Mouse (Mus musculus) MEL (cell line): ENCODE results near the gene Ubc. TPM values are rescaled to one million over a fixed set of nuclear protein-coding genes. Genes with fewer than 3 reads are reported as not detected.

ENCODE experiments used
- DNase-seq: peaks from one replicate; pipeline ENCODE4 v3.0.0; 2011; ENCODE audit warnings: low read depth, low spot score
- H3K27ac ChIP-seq: 2 replicates; pipeline ENCODE4 v1.5.1; 2012; ENCODE audit warnings: low read depth, mild to moderate bottlenecking, control low read depth, low read length, moderate library complexity; ENCODE audit not compliant: control insufficient read depth
- H3K27me3 ChIP-seq, 2 experiments: fragments of 150-350 bp in 1 of 2; sonication (generic) in 1 of 2; 2 replicates each; pipeline ENCODE4 v1.6.1; 2012; ENCODE audit warnings: low read length in 2 of 2, mild to moderate bottlenecking in 2 of 2, improper control_type of control experiment in 1 of 2, moderate library complexity in 1 of 2; ENCODE audit not compliant: insufficient read depth in 2 of 2, control insufficient read depth in 1 of 2
- H3K36me3 ChIP-seq, 2 experiments: 2 replicates each; pipeline ENCODE4 v1.6.1; 2012 to 2014; ENCODE audit warnings: low read length in 2 of 2, improper control_type of control experiment in 1 of 2, inconsistent platforms in 1 of 2, mild to moderate bottlenecking in 1 of 2; ENCODE audit not compliant: insufficient read depth in 2 of 2, control insufficient read depth in 1 of 2
- H3K4me1 ChIP-seq, 2 experiments: fragments of 150-350 bp in 1 of 2; sonication (generic) in 1 of 2; 2 replicates each; pipeline ENCODE4 v1.6.1; 2012; ENCODE audit warnings: low read length in 2 of 2, improper control_type of control experiment in 1 of 2, mild to moderate bottlenecking in 1 of 2; ENCODE audit not compliant: insufficient read depth in 2 of 2, control insufficient read depth in 1 of 2
- H3K4me3 ChIP-seq, 2 experiments: fragments of 150-350 bp in 1 of 2; sonication (generic) in 1 of 2; 2 replicates each; pipeline ENCODE4 v1.5.1; 2012; ENCODE audit warnings: low read depth in 2 of 2, low read length in 2 of 2, mild to moderate bottlenecking in 2 of 2, moderate library complexity in 2 of 2, control low read depth in 1 of 2, improper control_type of control experiment in 1 of 2; ENCODE audit not compliant: control insufficient read depth in 1 of 2, insufficient read depth in 1 of 2
- H3K79me2 ChIP-seq: 2 replicates; pipeline ENCODE4 v1.6.1; 2012; ENCODE audit warnings: mild to moderate bottlenecking, low read length, moderate library complexity; ENCODE audit not compliant: control insufficient read depth, poor library complexity, insufficient read depth
- H3K9ac ChIP-seq: 2 replicates; pipeline ENCODE4 v1.6.1; 2012; ENCODE audit warnings: low read depth, mild to moderate bottlenecking, control low read depth, low read length, moderate library complexity; ENCODE audit not compliant: control insufficient read depth, poor library complexity, severe bottlenecking
- H3K9me3 ChIP-seq: fragments of 150-350 bp; sonication (generic); replicated peaks from 2 replicates; pipeline ENCODE4 v1.6.1; 2012; ENCODE audit warnings: mild to moderate bottlenecking, low read length, improper control_type of control experiment, moderate library complexity; ENCODE audit not compliant: insufficient read depth
- CHD1 ChIP-seq: IDR thresholded peaks from 2 replicates; pipeline ENCODE4 v1.6.1; 2012; ENCODE audit warnings: low read depth, mild to moderate bottlenecking, inconsistent platforms, low read length, improper control_type of control experiment
- CTCF ChIP-seq, 3 experiments: IDR thresholded peaks in 2 of 3; conservative IDR thresholded peaks in 1 of 3; 2 replicates each; pipeline ENCODE4 v1.5.1; 2011 to 2012; ENCODE audit warnings: low read length in 3 of 3, low read depth in 2 of 3, mild to moderate bottlenecking in 2 of 3, improper control_type of control experiment in 1 of 3, inconsistent platforms in 1 of 3, mixed read lengths in 1 of 3, moderate library complexity in 1 of 3; ENCODE audit not compliant: control insufficient read depth in 1 of 3, insufficient read depth in 1 of 3, poor library complexity in 1 of 3, severe bottlenecking in 1 of 3
- E2F4 ChIP-seq: IDR thresholded peaks from 2 replicates; pipeline ENCODE4 v1.6.1; 2011; ENCODE audit warnings: low read depth, low read length, improper control_type of control experiment, borderline replicate concordance
- ELF1 ChIP-seq: IDR thresholded peaks from 2 replicates; pipeline ENCODE4 v1.6.1; 2014; ENCODE audit warnings: low read depth, mild to moderate bottlenecking, inconsistent platforms, low read length, improper control_type of control experiment, moderate library complexity
- ETS1 ChIP-seq: IDR thresholded peaks from 2 replicates; pipeline ENCODE4 v1.6.1; 2012; ENCODE audit warnings: low read depth, mild to moderate bottlenecking, inconsistent platforms, low read length, improper control_type of control experiment, moderate library complexity
- GATA1 ChIP-seq: IDR thresholded peaks from 2 replicates; pipeline ENCODE4 v1.6.1; 2011; ENCODE audit warnings: low read depth, low read length, improper control_type of control experiment
- HCFC1 ChIP-seq: IDR thresholded peaks from 2 replicates; pipeline ENCODE4 v1.6.1; 2012; ENCODE audit warnings: low read depth, mild to moderate bottlenecking, inconsistent platforms, low read length, improper control_type of control experiment, moderate library complexity
- MAZ ChIP-seq: IDR thresholded peaks from 2 replicates; pipeline ENCODE4 v1.6.1; 2012; ENCODE audit warnings: low read depth, mild to moderate bottlenecking, inconsistent platforms, low read length, improper control_type of control experiment
- NELFE ChIP-seq: IDR thresholded peaks from 2 replicates; pipeline ENCODE4 v1.6.1; 2011; ENCODE audit warnings: low read depth, low read length, improper control_type of control experiment
- NRF1 ChIP-seq: IDR thresholded peaks from 2 replicates; pipeline ENCODE4 v1.6.1; 2014; ENCODE audit warnings: low read depth, mild to moderate bottlenecking, inconsistent platforms, low read length, improper control_type of control experiment, moderate library complexity; ENCODE audit not compliant: poor library complexity, insufficient read depth, severe bottlenecking
- POLR2AphosphoS2 ChIP-seq: IDR thresholded peaks from 2 replicates; pipeline ENCODE4 v1.6.1; 2011; ENCODE audit warnings: low read length, improper control_type of control experiment
- RAD21 ChIP-seq: IDR thresholded peaks from 2 replicates; pipeline ENCODE4 v1.6.1; 2011; ENCODE audit warnings: mild to moderate bottlenecking, low read depth, low read length, improper control_type of control experiment
- RCOR1 ChIP-seq: IDR thresholded peaks from 2 replicates; pipeline ENCODE4 v1.6.1; 2012; ENCODE audit warnings: low read depth, mild to moderate bottlenecking, inconsistent platforms, low read length, improper control_type of control experiment
- SIN3A ChIP-seq: IDR thresholded peaks from 2 replicates; pipeline ENCODE4 v1.6.1; 2012; ENCODE audit warnings: low read length, improper control_type of control experiment, inconsistent platforms
- SMC3 ChIP-seq: IDR thresholded peaks from 2 replicates; pipeline ENCODE4 v1.6.1; 2011; ENCODE audit warnings: low read depth, low read length, improper control_type of control experiment
- TAL1 ChIP-seq: IDR thresholded peaks from 2 replicates; pipeline ENCODE4 v1.6.1; 2012; ENCODE audit warnings: mild to moderate bottlenecking, inconsistent platforms, low read length, moderate library complexity, mixed read lengths
- TBP ChIP-seq: IDR thresholded peaks from 2 replicates; pipeline ENCODE4 v1.8.0; 2011; ENCODE audit warnings: low read depth, low read length, improper control_type of control experiment
- UBTF ChIP-seq: IDR thresholded peaks from 2 replicates; pipeline ENCODE4 v1.6.1; 2012; ENCODE audit warnings: low read depth, mild to moderate bottlenecking, inconsistent platforms, low read length, improper control_type of control experiment, moderate library complexity, borderline replicate concordance; ENCODE audit not compliant: insufficient read depth
- USF1 ChIP-seq: IDR thresholded peaks from 2 replicates; pipeline ENCODE4 v1.6.1; 2014; ENCODE audit warnings: low read depth, mild to moderate bottlenecking, inconsistent platforms, low read length, improper control_type of control experiment, moderate library complexity
- USF2 ChIP-seq, 2 experiments: IDR thresholded peaks; 2 replicates each; pipeline ENCODE4 v1.6.1; 2011 to 2012; ENCODE audit warnings: improper control_type of control experiment in 2 of 2, low read length in 2 of 2, borderline replicate concordance in 1 of 2, inconsistent platforms in 1 of 2, low read depth in 1 of 2, mild to moderate bottlenecking in 1 of 2; ENCODE audit not compliant: insufficient read depth in 1 of 2
- ZNF384 ChIP-seq: IDR thresholded peaks from 2 replicates; pipeline ENCODE4 v1.6.1; 2012; ENCODE audit warnings: low read depth, mild to moderate bottlenecking, inconsistent platforms, low read length, improper control_type of control experiment
- polyA plus RNA-seq, 2 experiments: library from polyadenylated mRNA; stranded (reverse) in 1 of 2; unstranded in 1 of 2; fragments of >175 nt in 1 of 2; fragments of >200 nt in 1 of 2; gene quantifications; 2 replicates each; pipeline versions ENCODE4 v1.2.1 to v1.2.4; 2012; ENCODE audit warnings: low replicate concordance in 2 of 2, low read depth in 1 of 2; ENCODE audit not compliant: insufficient read length in 2 of 2, insufficient read depth in 1 of 2, missing spikeins in 1 of 2
- total RNA-seq: library from RNA; depleted of rRNA; stranded (reverse); fragments of 300-350 nt; gene quantifications from 2 replicates; pipeline ENCODE4 v1.2.3, GENCODE M21; 2012

Ubc gene
- total and polyA plus RNA-seq, 3 experiments, result 113 to 1,075 (median 511) TPM

DNA sequence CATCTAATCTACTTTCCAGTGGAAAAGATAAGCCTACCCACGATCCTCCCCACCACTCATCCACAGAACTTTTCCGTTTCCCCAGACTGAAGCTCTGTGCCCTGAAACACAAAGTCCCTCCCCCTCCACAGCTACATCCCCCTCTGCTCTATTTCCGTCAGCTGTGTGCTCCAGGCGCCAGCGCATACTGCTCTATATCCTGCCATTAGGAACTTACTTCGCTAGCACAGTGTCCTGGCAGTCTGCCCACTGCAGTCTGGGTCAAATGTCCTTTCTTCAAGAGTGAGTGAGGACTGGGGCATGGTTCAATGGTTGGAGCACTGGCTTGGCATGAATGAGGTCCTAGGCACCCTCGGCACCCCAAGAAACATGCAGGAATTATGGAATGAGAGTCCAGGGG, 26.1 kb downstream of the Ubc start:
- H3K9me3 ChIP-seq, result no peaks in the 10 kb centered on the region
- no peak overlapping the region for H3K9ac ChIP-seq
- no peaks in the 10 kb centered on the region; a peak in 1 of 4 replicates for H3K36me3 ChIP-seq
- no peak for DNase-seq
- H3K4me3 ChIP-seq, result no peak overlapping the region
- TF ChIP-seq SIN3A (no peak), ELF1 (no peak), UBTF (no peak), HCFC1 (no peak), ZNF384 (no peak), ETS1 (no peak), SMC3 (no peak), USF2 (IDR thresholded peaks at IDR 0.05; ENCODE audit: borderline replicate concordance in 1 of 2, insufficient read depth in 1 of 2, low read depth in 1 of 2, low read length in 2 of 2) (no peak), RAD21 (no peak), MAZ (no peak), POLR2AphosphoS2 (no peak), RCOR1 (no peak), GATA1 (no peak), CHD1 (no peak), TBP (no peak), E2F4 (no peak), NRF1 (no peak), TAL1 (no peak), NELFE (no peak)
- H3K27ac ChIP-seq, result no peak overlapping the region
- H3K4me1 ChIP-seq, result no peaks in the 10 kb centered on the region; a peak in 2 of 4 replicates
- no peaks in the 10 kb centered on the region for H3K27me3 ChIP-seq
- no peaks in the 10 kb centered on the region for H3K79me2 ChIP-seq

DNA sequence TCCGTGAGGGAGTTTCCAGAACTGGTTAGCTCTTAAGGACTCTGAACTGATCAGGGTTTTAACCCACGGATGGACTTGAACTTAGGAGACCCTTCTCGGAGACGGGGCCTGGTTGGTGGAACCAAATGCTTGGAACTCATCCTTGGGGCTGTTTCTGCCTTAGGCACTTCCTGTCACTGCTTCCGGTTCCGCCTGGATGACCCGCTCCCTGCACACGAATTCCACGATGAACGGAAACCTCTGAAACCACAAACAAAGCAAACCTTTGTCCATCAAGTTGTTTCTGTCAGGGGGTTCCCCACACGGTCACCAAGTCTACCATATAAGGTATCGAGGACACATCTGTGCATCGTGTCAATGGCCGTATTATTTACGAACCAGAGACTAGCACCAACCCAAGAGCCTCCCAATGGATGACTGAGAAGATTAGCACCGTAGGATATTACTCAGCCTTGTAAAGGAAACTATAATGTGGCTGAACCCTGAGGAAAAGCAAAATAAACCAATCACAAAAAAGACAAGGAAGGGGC, 29.0 kb downstream of the Ubc start:
- H3K79me2 ChIP-seq, result no peaks in the 10 kb centered on the region
- no peaks in the 10 kb centered on the region for H3K27me3 ChIP-seq
- peaks cover 0 to 4% of the 10 kb centered on the region in 2 experiments; a peak in 2 of 4 replicates for H3K36me3 ChIP-seq
- H3K9ac ChIP-seq, result no peak overlapping the region
- peaks cover 0 to 7% of the 10 kb centered on the region in 2 experiments; a peak in 2 of 4 replicates for H3K4me1 ChIP-seq
- no peaks in the 10 kb centered on the region for H3K9me3 ChIP-seq
- H3K4me3 ChIP-seq, result no peak overlapping the region
- H3K27ac ChIP-seq, result no peak overlapping the region
- DNase-seq, result no peak
- TF ChIP-seq MAZ (no peak), POLR2AphosphoS2 (no peak), USF1 (no peak), TBP (no peak), E2F4 (no peak), CTCF (IDR thresholded peaks at IDR 0.05 in 2 of 3, conservative IDR thresholded peaks at IDR 0.05 in 1 of 3; ENCODE audit: control insufficient read depth in 1 of 3, insufficient read depth in 1 of 3, low read depth in 2 of 3, low read length in 3 of 3, poor library complexity in 1 of 3, severe bottlenecking in 1 of 3) (no peak)
